Mouse (Mus musculus): ENCODE measurements around the gene Olfr61. TPM values are rescaled to one million over a fixed set of nuclear protein-coding genes. Genes with fewer than 3 reads are reported as not detected.
"Not testable (repeated sequence)": the region's sequence is repeated elsewhere in the genome, so short reads cannot be mapped to it uniquely, and the experiment has no call there.

Gene Olfr61
- not detected for polyA plus RNA-seq (2012; fragmentation: generic; extraction: Trizol)

DNA sequence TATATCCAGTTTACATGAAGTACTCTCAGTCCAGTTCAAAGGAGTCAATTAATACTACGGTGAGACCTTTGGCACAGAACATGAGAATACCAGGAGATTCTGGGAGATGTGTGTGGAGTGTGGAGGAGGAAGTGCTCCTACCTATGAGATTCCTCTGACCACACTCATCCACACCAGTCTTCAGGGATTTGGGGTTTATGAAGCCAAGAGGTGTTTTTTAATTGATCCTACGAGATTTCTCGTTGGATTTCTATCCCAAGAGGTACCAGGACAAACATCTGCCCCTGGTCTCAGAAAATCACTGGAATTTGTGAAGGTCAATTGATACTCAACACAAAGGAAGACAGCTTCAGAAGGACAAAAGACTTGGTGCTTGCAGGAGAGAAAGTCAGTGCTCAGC is at the start of gene Olfr61:
Olfr61 (plus strand) TSS at position 301 of the 400 bp plus-strand sequence.
- not testable (repeated sequence) for H3K27me3 ChIP-seq (ENCODE audit: control insufficient read depth, insufficient read depth, insufficient read length); H3K36me3 ChIP-seq (ENCODE audit: control insufficient read depth, insufficient read depth); H3K79me2 ChIP-seq (ENCODE audit: control insufficient read depth, insufficient read depth); H3ac ChIP-seq (ENCODE audit: control insufficient read depth, insufficient read length); H3K4me3 ChIP-seq; H3K4me2 ChIP-seq (ENCODE audit: low read depth)

DNA sequence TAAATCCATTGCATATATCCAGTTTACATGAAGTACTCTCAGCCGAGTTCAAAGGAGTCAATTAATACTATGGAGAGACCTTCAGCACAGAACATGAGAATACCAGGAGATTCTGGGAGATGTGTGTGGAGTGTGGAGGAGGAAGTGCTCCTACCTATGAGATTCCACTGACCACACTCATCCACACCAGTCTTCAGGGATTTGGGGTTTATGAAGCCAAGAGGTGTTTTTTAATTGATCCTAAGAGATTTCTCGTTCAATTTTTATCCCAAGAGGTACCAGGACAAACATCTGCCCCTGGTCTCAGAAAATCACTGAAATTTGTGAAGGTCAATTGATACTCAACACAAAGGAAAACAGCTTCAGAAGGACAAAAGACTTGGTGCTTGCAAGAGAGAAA is 27.8 kb upstream of the Olfr61 start, which contains the start of gene Olfr46:
Olfr46 (plus strand) TSS at position 301 of the 400 bp plus-strand sequence.
- H3K4me2 ChIP-seq (ENCODE audit: low read depth); H3K36me3 ChIP-seq (ENCODE audit: control insufficient read depth, insufficient read depth); H3K27me3 ChIP-seq (ENCODE audit: control insufficient read depth, insufficient read depth, insufficient read length); H3K4me3 ChIP-seq; H3ac ChIP-seq (ENCODE audit: control insufficient read depth, insufficient read length); H3K79me2 ChIP-seq (ENCODE audit: control insufficient read depth, insufficient read depth): not testable (repeated sequence)

DNA sequence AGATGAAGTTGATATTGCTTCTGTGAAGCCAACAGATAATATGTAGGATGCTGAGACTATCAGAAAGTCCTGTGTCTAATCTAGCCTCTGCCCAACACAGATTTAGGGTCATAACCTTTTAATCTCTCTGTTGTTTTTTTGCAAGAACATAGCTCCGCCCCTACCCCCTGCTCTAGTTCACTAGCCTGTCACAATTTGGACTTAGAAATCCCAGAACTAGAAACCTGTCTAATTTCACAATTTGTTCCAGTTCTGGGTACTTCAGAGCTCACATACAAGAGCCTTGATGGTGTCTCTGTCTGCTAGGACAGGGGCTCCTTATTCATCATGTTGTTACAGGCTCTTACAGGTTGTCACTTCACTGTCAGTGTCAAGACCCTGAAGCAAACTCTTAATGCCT is 1.8 kb downstream of the Olfr61 start:
- Histone ChIP-seq H3K4me2 (ENCODE audit: low read depth) (no peak overlapping the region), H3K27me3 (ENCODE audit: control insufficient read depth, insufficient read depth, insufficient read length) (no peaks in the 10 kb centered on the region), H3K4me3 (no peak overlapping the region), H3ac (ENCODE audit: control insufficient read depth, insufficient read length) (no peak overlapping the region), H3K36me3 (ENCODE audit: control insufficient read depth, insufficient read depth) (no peaks in the 10 kb centered on the region), H3K79me2 (ENCODE audit: control insufficient read depth, insufficient read depth) (no peaks in the 10 kb centered on the region)
- TF ChIP-seq MYOG (IDR thresholded peaks at IDR 0.05; ENCODE audit: control insufficient read depth in 1 of 3, insufficient read depth in 1 of 3, insufficient read length in 2 of 3, low read depth in 2 of 3) (no peak), MAX (IDR thresholded peaks at IDR 0.05; ENCODE audit: low read depth) (no peak), TCF12 (IDR thresholded peaks at IDR 0.05; ENCODE audit: insufficient read depth, poor library complexity, severe bottlenecking) (no peak)

DNA sequence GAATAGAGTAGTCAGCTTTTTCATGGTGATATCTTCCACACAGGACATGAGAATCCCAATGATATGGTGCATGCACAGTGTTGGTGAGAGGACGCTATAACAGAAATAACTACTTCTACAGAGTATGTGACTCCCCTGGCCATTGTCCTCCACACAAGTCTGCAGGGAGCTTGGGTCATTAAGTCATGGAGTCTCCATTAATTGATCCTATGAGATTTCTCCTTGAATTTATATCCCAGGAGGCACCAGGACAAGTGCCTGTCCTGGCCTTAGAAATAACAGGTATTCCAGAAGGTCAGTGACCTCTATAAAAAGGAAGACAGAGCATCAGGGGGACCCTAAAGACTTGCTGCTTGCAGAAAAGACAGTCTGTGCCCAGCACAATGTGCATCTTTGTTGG is 17.4 kb downstream of the Olfr61 start, which contains the start of gene Olfr53:
Olfr53 (plus strand) TSS at position 301 of the 400 bp plus-strand sequence.
- TF ChIP-seq CEBPB (IDR thresholded peaks at IDR 0.05; ENCODE audit: insufficient read depth, poor library complexity, severe bottlenecking) (no peak), E2F4 (IDR thresholded peaks at IDR 0.05; ENCODE audit: insufficient read depth) (no peak), TCF3 (IDR thresholded peaks at IDR 0.05; ENCODE audit: insufficient read length, low read depth) (no peak), MYOG (IDR thresholded peaks at IDR 0.05; ENCODE audit: control insufficient read depth in 1 of 3, insufficient read depth in 1 of 3, insufficient read length in 2 of 3, low read depth in 2 of 3) (no peak), SRF (IDR thresholded peaks at IDR 0.05; ENCODE audit: control insufficient read depth, insufficient read length, low read depth) (no peak), POLR2AphosphoS2 (IDR thresholded peaks at IDR 0.05; ENCODE audit: insufficient read length, low read depth) (no peak), REST (IDR thresholded peaks at IDR 0.05; ENCODE audit: insufficient read depth, insufficient read length) (no peak), USF1 (IDR thresholded peaks at IDR 0.05; ENCODE audit: low read depth) (no peak), TCF12 (IDR thresholded peaks at IDR 0.05; ENCODE audit: insufficient read depth, poor library complexity, severe bottlenecking) (no peak), MYOD1 (IDR thresholded peaks at IDR 0.05; ENCODE audit: control insufficient read depth in 1 of 3, insufficient read length in 2 of 3, low read depth in 2 of 3) (no peak), MAX (IDR thresholded peaks at IDR 0.05; ENCODE audit: low read depth) (no peak), POLR2A (IDR thresholded peaks at IDR 0.05; ENCODE audit: insufficient read length, low read depth) (no peak)
- Histone ChIP-seq H3K79me2 (ENCODE audit: control insufficient read depth, insufficient read depth) (no peaks in the 10 kb centered on the region), H3ac (ENCODE audit: control insufficient read depth, insufficient read length) (no peak within 1 kb of the TSS), H3K4me3 (no peak within 1 kb of the TSS), H3K36me3 (ENCODE audit: control insufficient read depth, insufficient read depth) (no peaks in the 10 kb centered on the region), H3K27me3 (ENCODE audit: control insufficient read depth, insufficient read depth, insufficient read length) (no peaks in the 10 kb centered on the region), H3K4me2 (ENCODE audit: low read depth) (no peak within 1 kb of the TSS)

DNA sequence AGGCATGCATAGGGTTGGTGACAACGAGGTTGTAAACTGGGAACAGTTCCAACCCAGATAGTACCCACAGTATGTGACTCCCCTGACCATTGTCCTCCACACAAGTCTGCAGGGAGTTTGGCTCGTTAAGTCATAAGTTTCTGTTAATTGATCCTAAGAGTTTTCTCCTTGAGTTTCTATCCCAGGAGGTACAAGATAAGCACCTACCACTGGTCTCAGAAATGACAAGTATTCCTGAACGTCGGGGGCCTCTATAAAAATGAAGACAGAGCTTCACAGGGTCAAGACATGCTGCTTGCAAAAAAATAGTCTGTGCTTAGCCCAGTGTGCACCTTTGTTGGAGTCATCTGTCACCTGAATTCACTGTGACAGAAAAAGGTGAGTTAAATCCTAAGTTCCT is 30.9 kb downstream of the Olfr61 start, which contains the start of gene Olfr539:
Olfr539 (plus strand) TSS at position 301 of the 400 bp plus-strand sequence.
- TF ChIP-seq MYOD1 (IDR thresholded peaks at IDR 0.05; ENCODE audit: control insufficient read depth in 1 of 3, insufficient read length in 2 of 3, low read depth in 2 of 3) (no peak), USF1 (IDR thresholded peaks at IDR 0.05; ENCODE audit: low read depth) (no peak), SRF (IDR thresholded peaks at IDR 0.05; ENCODE audit: control insufficient read depth, insufficient read length, low read depth) (no peak), REST (IDR thresholded peaks at IDR 0.05; ENCODE audit: insufficient read depth, insufficient read length) (no peak), CEBPB (IDR thresholded peaks at IDR 0.05; ENCODE audit: insufficient read depth, poor library complexity, severe bottlenecking) (no peak), MYOG (IDR thresholded peaks at IDR 0.05; ENCODE audit: control insufficient read depth in 1 of 3, insufficient read depth in 1 of 3, insufficient read length in 2 of 3, low read depth in 2 of 3) (no peak), TCF3 (IDR thresholded peaks at IDR 0.05; ENCODE audit: insufficient read length, low read depth) (no peak)
- Histone ChIP-seq H3K4me2 (ENCODE audit: low read depth) (no peak within 1 kb of the TSS), H3K4me3 (no peak within 1 kb of the TSS), H3K79me2 (ENCODE audit: control insufficient read depth, insufficient read depth) (no peaks in the 10 kb centered on the region), H3ac (ENCODE audit: control insufficient read depth, insufficient read length) (no peak within 1 kb of the TSS), H3K36me3 (ENCODE audit: control insufficient read depth, insufficient read depth) (no peaks in the 10 kb centered on the region), H3K27me3 (ENCODE audit: control insufficient read depth, insufficient read depth, insufficient read length) (no peaks in the 10 kb centered on the region)

DNA sequence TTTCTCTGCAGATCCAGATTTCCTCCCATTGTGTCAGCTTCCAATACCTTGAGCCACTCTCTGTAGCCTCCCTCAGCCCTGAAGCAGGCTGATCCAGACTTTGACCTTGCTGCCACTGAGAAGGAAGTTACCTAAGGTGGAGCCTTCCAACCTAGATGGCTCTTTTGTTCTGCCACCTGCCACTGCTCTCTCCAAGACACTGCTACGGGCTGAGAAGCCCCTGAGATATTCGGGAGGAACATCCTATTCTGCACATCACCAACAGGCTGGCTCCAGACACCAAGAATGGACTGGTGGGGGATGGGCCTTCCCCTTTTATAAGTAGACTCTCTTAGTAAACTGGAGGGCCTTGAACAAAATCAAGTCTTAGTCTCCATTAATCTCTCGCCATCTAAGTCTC is 41.9 kb downstream of the Olfr61 start:
- not testable (repeated sequence) for H3K27me3 ChIP-seq (ENCODE audit: control insufficient read depth, insufficient read depth, insufficient read length); H3K36me3 ChIP-seq (ENCODE audit: control insufficient read depth, insufficient read depth); H3ac ChIP-seq (ENCODE audit: control insufficient read depth, insufficient read length); H3K79me2 ChIP-seq (ENCODE audit: control insufficient read depth, insufficient read depth); H3K4me3 ChIP-seq; H3K4me2 ChIP-seq (ENCODE audit: low read depth)

All from myocyte (in vitro differentiated cells).